Mouse (Mus musculus) kidney, embryonic 16.5 days (tissue): ENCODE results near the gene Mki67. TPM values are rescaled to one million over a fixed set of nuclear protein-coding genes. Genes with fewer than 3 reads are reported as not detected.
A peak's percentile ranks its signal among the peaks of the same experiment; 100 is the strongest.

Source experiments
- ATAC-seq: fragments of 200-750 bp; cut with Nextera tagmentation; 2 replicates; pipeline ENCODE4 v1.8.0; 2017; ENCODE audit warnings: moderate TSS enrichment; ENCODE audit not compliant: low FRiP score, low TSS enrichment
- H3K27ac ChIP-seq: fragments of 300-500 bp; sonication (generic); 2 replicates; pipeline ENCODE4 v1.5.1; 2014; ENCODE audit warnings: low read length
- H3K27me3 ChIP-seq: fragments of 300-500 bp; sonication (generic); 2 replicates; pipeline ENCODE4 v1.6.1; 2014; ENCODE audit warnings: low read length, control low read depth, mixed read lengths; ENCODE audit not compliant: insufficient read depth
- H3K36me3 ChIP-seq: fragments of 300-500 bp; sonication (generic); 2 replicates; pipeline ENCODE4 v1.6.1; 2014; ENCODE audit warnings: low read length, control low read depth, mixed read lengths; ENCODE audit not compliant: insufficient read depth
- H3K4me1 ChIP-seq: fragments of 300-500 bp; sonication (generic); 2 replicates; pipeline ENCODE4 v1.6.1; 2014; ENCODE audit warnings: low read length, control low read depth, mixed read lengths; ENCODE audit not compliant: insufficient read depth
- H3K4me2 ChIP-seq: fragments of 300-500 bp; sonication (generic); replicated peaks from 2 replicates; pipeline ENCODE4 v1.6.1; 2014; ENCODE audit warnings: low read depth, low read length
- H3K4me3 ChIP-seq: fragments of 300-500 bp; sonication (generic); 2 replicates; pipeline ENCODE4 v1.5.1; 2014; ENCODE audit warnings: mild to moderate bottlenecking, low read length
- H3K9ac ChIP-seq: fragments of 300-500 bp; sonication (generic); replicated peaks from 2 replicates; pipeline ENCODE4 v1.6.1; 2014; ENCODE audit warnings: low read length
- H3K9me3 ChIP-seq: fragments of 300-500 bp; sonication (generic); 2 replicates; pipeline ENCODE4 v1.6.1; 2016; ENCODE audit warnings: low read length, control low read depth
- WGBS: fragments of 180-500 bp; shearing (Covaris S2); extraction: QIAGEN DNeasy Blood & Tissue Kit; methylation state at CpG from one replicate; pipeline ENCODE4 v1.1.7; 2014; 5-methylcytosine and 5-hydroxymethylcytosine counted together
- polyA plus RNA-seq: library from polyadenylated mRNA; unstranded; fragments of >200 nt; fragmentation: Nextera tagmentation; extraction: Ambion mirVana; gene quantifications from 2 replicates; pipeline ENCODE4 v1.2.1, GENCODE M21; 2015

The Mki67 gene
- polyA plus RNA-seq, 1 experiment from 2014 or later, result 32.6 TPM

DNA sequence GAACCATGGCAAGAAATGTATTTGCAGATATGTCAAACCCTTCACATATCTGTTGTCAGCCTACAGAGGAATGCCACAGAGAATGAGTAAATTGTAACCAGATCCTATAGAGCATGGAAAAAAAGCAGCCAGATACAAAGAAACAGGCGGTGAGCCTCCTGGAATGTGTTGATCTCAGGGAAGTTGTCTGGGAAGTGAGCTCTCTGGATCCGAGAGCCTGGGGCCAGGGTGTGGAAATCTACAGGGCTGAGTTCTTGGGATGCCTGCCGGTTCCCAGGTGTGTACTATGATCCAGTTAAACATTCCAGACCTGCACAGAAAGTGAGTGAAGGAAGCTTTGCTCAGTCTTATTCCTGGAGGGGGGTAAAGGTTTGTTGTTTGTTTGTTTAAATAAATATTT lies 24.3 kb upstream of the Mki67 start:
- Histone ChIP-seq H3K9ac (no peak overlapping the region), H3K4me3 (no peak overlapping the region), H3K9me3 (peaks cover 3% of the 10 kb centered on the region; the same call in 1 of the 2 replicates), H3K27me3 (no peaks in the 10 kb centered on the region), H3K36me3 (no peaks in the 10 kb centered on the region), H3K4me1 (0 out of 2 replicates have a peak, but pooled peaks cover 6% of the 10 kb centered on the region), H3K4me2 (no peak overlapping the region), H3K27ac (no peak overlapping the region)
- no peak for ATAC-seq
- 43% methylated on average over 3 of the region's 3 CpGs for WGBS

DNA sequence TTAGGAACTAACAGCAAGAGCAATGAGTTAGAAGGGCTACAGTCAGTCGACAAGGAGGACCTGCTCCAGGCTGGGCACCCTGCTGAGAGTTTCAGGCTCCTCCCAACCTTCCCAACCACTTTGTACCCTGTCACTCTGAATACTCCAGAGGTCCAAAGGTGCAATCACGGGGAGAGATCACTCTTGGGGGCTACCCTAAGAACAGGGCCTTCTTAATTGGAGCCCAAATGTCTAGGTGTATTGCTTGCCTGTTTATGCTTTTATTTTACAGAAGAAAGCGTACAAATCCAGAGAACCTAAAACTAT lies 20.4 kb upstream of the Mki67 start:
- H3K27me3 ChIP-seq, result no peaks in the 10 kb centered on the region
- no peak overlapping the region for H3K9ac ChIP-seq
- 0 out of 2 replicates have a peak, but pooled peaks have one; percentile 52 for ATAC-seq
- WGBS, result 39% methylated on average over 3 of the region's 3 CpGs
- H3K27ac ChIP-seq, result no peak overlapping the region
- H3K4me1 ChIP-seq, result peaks cover 6% of the 10 kb centered on the region; the same call in 1 of the 2 replicates
- no peak overlapping the region for H3K4me3 ChIP-seq
- H3K4me2 ChIP-seq, result no peak overlapping the region
- no peaks in the 10 kb centered on the region for H3K9me3 ChIP-seq
- H3K36me3 ChIP-seq, result no peaks in the 10 kb centered on the region

DNA sequence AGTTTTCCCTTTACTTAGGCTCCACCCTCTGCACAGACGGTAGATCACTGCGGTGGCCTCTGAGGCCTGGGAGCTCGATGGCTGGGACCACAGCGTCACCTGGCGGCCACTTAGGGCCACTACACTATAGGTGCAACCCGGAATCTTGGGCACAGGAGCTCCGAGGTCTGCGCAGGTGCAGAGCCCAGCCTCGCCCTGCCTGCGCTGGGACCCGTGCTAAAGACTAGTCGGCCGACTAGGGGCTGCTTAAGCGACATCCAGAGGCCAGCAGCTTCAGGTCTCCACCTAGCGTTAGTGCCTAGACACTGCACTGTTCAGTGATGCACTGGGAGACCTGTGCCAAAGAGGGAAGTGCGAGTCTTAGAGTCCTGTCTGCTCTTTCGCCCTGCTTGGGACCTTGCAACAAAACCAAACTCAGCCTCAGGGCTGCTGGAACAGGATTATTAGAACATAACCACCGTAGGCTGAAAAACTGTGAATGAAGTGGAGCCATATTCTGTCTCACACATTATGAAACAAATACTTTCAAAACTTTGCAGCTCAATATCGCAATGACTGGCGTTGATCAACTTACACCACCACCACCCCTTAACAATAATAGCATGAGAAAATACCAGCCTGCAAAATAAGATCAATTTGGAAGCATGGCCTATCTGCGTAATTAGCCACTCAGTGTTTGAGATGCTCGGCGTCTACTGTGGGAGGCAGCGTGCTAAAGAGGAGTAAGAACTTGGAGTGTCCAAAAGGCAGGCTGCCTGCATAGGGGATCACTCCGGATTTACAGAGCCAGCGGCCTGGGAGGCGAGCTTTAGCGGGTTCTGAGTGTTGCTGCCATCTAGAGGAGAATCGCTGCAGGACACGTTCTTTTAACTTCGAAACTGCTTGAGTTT lies 19.8 kb upstream of the Mki67 start:
- 14% methylated on average over 31 of the region's 31 CpGs for WGBS
- H3K4me2 ChIP-seq, result peak overlapping the region; percentile 44
- no peaks in the 10 kb centered on the region for H3K9me3 ChIP-seq
- ATAC-seq, result peak; percentile 97
- peak overlapping the region; percentile 75 for H3K27ac ChIP-seq
- H3K4me1 ChIP-seq, result peaks cover 6% of the 10 kb centered on the region; the same call in 1 of the 2 replicates
- peak overlapping the region; percentile 35; the same call in 1 of the 2 replicates for H3K9ac ChIP-seq
- no peaks in the 10 kb centered on the region for H3K27me3 ChIP-seq
- peak overlapping the region; percentile 23 for H3K4me3 ChIP-seq
- no peaks in the 10 kb centered on the region for H3K36me3 ChIP-seq

GRCm38 (mm10) chr7:135734911-135735646 lies 18.9 kb upstream of the Mki67 start:
- peak overlapping the region; percentile 75 for H3K27ac ChIP-seq

GRCm38 (mm10) chr7:135734379-135734778 lies 18.2 kb upstream of the Mki67 start:
- no peak overlapping the region for H3K4me2 ChIP-seq
- no peak for ATAC-seq
- H3K9ac ChIP-seq, result no peak overlapping the region
- 87% methylated on average over 5 of the region's 5 CpGs for WGBS
- H3K27me3 ChIP-seq, result no peaks in the 10 kb centered on the region
- H3K36me3 ChIP-seq, result no peaks in the 10 kb centered on the region
- H3K9me3 ChIP-seq, result no peaks in the 10 kb centered on the region
- peaks cover 6% of the 10 kb centered on the region; the same call in 1 of the 2 replicates for H3K4me1 ChIP-seq
- no peak overlapping the region for H3K27ac ChIP-seq
- no peak overlapping the region for H3K4me3 ChIP-seq

More at GRCm38 (mm10) chr7:135734911-135735646, 18.9 kb upstream of the Mki67 start:
- Histone ChIP-seq H3K4me2 (peak overlapping the region; percentile 44; the same call in 1 of the 2 replicates), H3K27me3 (no peaks in the 10 kb centered on the region), H3K9me3 (no peaks in the 10 kb centered on the region), H3K9ac (no peak overlapping the region), H3K4me1 (peaks cover 6% of the 10 kb centered on the region; the same call in 1 of the 2 replicates), H3K4me3 (no peak overlapping the region), H3K36me3 (no peaks in the 10 kb centered on the region)
- whole genome bisulfite sequencing, result 69% methylated on average over 9 of the region's 9 CpGs
- ATAC-seq, result no peak

DNA sequence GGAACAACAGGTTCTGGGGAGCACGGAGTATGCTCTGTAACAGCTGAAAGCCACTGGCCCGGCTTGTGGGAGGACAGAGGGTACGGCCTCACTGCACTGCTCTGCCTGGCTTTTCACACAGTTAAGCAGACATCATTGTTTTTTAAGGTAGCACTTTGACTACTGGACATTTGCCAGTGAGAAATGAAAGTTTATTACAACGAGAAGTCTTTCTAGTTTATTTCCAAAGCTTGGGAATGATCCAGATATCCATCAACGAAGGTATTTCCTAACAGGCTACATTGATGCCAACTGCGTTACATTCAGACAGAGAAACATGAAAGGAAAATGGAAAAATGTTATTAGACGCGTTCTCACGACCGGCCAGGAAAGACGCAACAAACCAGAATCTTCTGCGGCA lies 11.9 kb upstream of the Mki67 start:
- ATAC-seq, result no peak
- Histone ChIP-seq H3K4me3 (no peak overlapping the region), H3K4me1 (no peaks in the 10 kb centered on the region), H3K36me3 (no peaks in the 10 kb centered on the region), H3K9me3 (no peaks in the 10 kb centered on the region), H3K27ac (no peak overlapping the region), H3K9ac (no peak overlapping the region), H3K27me3 (no peaks in the 10 kb centered on the region), H3K4me2 (no peak overlapping the region)
- WGBS, result 89% methylated on average over 12 of the region's 12 CpGs

- no peak overlapping the region for H3K9ac ChIP-seq
- H3K27me3 ChIP-seq, result no peaks in the 10 kb centered on the region
- ATAC-seq, result no peak
- H3K4me1 ChIP-seq, result no peaks in the 10 kb centered on the region
- H3K27ac ChIP-seq, result no peak overlapping the region
- H3K36me3 ChIP-seq, result no peaks in the 10 kb centered on the region
- H3K4me2 ChIP-seq, result no peak overlapping the region
- H3K4me3 ChIP-seq, result no peak overlapping the region
- 77% methylated on average over 1 of the region's 1 CpGs for WGBS
- H3K9me3 ChIP-seq, result no peaks in the 10 kb centered on the region
Observed at GRCm38 (mm10) chr7:135726707-135727106, 10.5 kb upstream of the Mki67 start.

GRCm38 (mm10) chr7:135723672-135724341 lies 7.6 kb upstream of the Mki67 start:
- Histone ChIP-seq H3K9ac (no peak overlapping the region), H3K9me3 (no peaks in the 10 kb centered on the region), H3K4me2 (no peak overlapping the region), H3K4me3 (no peak overlapping the region), H3K27me3 (no peaks in the 10 kb centered on the region), H3K36me3 (no peaks in the 10 kb centered on the region), H3K27ac (peak overlapping the region; percentile 35), H3K4me1 (no peaks in the 10 kb centered on the region)
- ATAC-seq, result 0 out of 2 replicates have a peak, but pooled peaks have one; percentile 39
- 36% methylated on average over 6 of the region's 6 CpGs for WGBS

DNA sequence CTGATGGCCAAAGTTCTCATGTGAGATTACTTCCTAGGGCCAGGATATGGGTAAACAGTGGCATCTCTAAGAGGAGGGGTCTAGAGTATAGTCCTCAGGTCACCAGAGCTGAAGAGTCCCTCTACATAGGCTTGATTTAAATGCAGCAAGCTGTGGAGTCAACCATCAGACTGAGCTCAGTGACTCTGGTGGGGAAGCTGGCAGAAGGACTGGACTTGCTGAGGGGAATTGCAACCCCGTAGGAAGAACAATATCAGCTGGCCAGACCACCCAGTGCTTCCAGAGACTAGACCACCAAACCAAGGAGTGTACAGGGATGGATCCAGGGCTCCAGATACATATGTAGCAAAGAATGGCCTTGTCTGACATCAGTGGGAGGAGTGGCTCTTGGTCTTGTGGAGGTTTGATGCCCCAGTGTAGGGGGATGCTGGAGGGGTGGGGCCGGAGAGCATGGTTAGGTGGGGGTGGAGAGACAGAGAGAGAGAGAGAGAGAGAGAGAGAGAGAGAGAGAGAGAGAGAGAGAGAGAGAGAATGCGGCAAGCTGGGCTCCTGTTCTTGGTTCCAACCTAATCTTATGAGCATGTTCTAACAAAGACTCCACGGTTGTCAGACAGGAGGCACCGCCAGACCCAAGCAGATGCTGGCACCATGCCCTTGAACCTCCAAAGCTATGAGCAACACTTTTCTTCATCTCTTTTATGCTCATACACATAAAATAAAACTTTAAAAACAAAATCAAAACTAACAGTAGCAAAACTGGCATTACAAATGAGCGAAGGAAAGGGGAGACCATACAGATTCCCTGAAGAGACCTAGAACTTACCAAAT lies 6.1 kb upstream of the Mki67 start:
- ATAC-seq, result no peak
- H3K4me1 ChIP-seq, result no peaks in the 10 kb centered on the region; the same call in 1 of the 2 replicates
- H3K9me3 ChIP-seq, result no peaks in the 10 kb centered on the region
- H3K27ac ChIP-seq, result no peak overlapping the region
- H3K4me3 ChIP-seq, result no peak overlapping the region
- no peaks in the 10 kb centered on the region for H3K27me3 ChIP-seq
- H3K36me3 ChIP-seq, result no peaks in the 10 kb centered on the region
- no peak overlapping the region for H3K4me2 ChIP-seq
- H3K9ac ChIP-seq, result no peak overlapping the region
- WGBS, result 89% methylated on average over 6 of the region's 6 CpGs
